Mouse (Mus musculus) neural tube, embryonic 14.5 days (tissue): ENCODE measurements at regions not wholly inside any gene's neighbourhood (a gene's known extent, or its start where the extent isn't known, plus 50 kb on each side); places are given as distances from the start of the nearest gene placed in this dataset.
"Not testable (repeated sequence)": the region's sequence is repeated elsewhere in the genome, so short reads cannot be mapped to it uniquely, and the experiment has no call there.

Source experiments
- ATAC-seq: fragments of 200-750 bp; cut with Nextera tagmentation; 2 replicates; pipeline ENCODE4 v1.8.0; 2017; ENCODE audit warnings: low read depth, mild to moderate bottlenecking, moderate TSS enrichment, moderate library complexity
- H3K27ac ChIP-seq: fragments of 300-500 bp; sonication (generic); 2 replicates; pipeline ENCODE4 v1.5.1; 2014; ENCODE audit warnings: low read depth, mild to moderate bottlenecking, control low read depth, low read length, moderate library complexity, mixed read lengths
- H3K27me3 ChIP-seq: fragments of 300-500 bp; sonication (generic); 2 replicates; pipeline ENCODE4 v1.6.1; 2014; ENCODE audit warnings: low read length; ENCODE audit not compliant: control insufficient read depth, insufficient read depth
- H3K36me3 ChIP-seq: fragments of 300-500 bp; sonication (generic); 2 replicates; pipeline ENCODE4 v1.6.1; 2014; ENCODE audit warnings: low read length, mixed read lengths; ENCODE audit not compliant: control insufficient read depth, insufficient read depth
- H3K4me1 ChIP-seq: fragments of 300-500 bp; sonication (generic); 2 replicates; pipeline ENCODE4 v1.6.1; 2014; ENCODE audit warnings: low read length; ENCODE audit not compliant: control insufficient read depth, insufficient read depth
- H3K4me2 ChIP-seq: fragments of 300-500 bp; sonication (generic); 2 replicates; pipeline ENCODE4 v1.6.1; 2014; ENCODE audit warnings: mild to moderate bottlenecking, low read depth, low read length, control low read depth
- H3K4me3 ChIP-seq: fragments of 300-500 bp; sonication (generic); 2 replicates; pipeline ENCODE4 v1.5.1; 2014; ENCODE audit warnings: low read depth, low read length, control low read depth, mixed read lengths
- H3K9ac ChIP-seq: fragments of 300-500 bp; sonication (generic); replicated peaks from 2 replicates; pipeline ENCODE4 v1.6.1; 2014; ENCODE audit warnings: low read depth, mild to moderate bottlenecking, control low read depth, low read length, mixed read lengths
- H3K9me3 ChIP-seq: fragments of 300-500 bp; sonication (generic); 2 replicates; pipeline ENCODE4 v1.6.1; 2016; ENCODE audit warnings: low read length; ENCODE audit not compliant: control insufficient read depth
- WGBS: fragments of 180-500 bp; shearing (Covaris S2); extraction: QIAGEN DNeasy Blood & Tissue Kit; methylation state at CpG from one replicate; pipeline ENCODE4 v1.1.7; 2014; 5-methylcytosine and 5-hydroxymethylcytosine counted together

DNA sequence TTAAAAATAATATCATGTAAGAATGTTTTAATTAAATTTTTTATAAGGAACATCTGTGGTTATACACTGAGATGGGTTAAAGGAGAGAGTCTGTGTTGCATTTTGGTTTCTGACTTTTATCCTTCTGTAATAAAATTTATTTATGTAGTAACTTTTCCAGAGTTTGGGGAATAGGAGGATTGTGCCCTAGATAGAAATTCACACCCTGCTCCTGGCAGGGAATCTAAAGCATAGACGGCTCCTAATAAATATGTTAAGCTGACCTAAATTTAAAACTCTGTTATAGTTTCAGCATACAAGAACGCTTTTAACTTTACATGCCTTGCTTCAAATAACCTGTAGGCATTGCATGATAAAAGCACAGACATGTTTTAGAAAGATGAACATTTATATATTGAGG is 618.7 kb upstream of the Negr1 start:
- no peak for ATAC-seq
- Histone ChIP-seq H3K36me3 (no peaks in the 10 kb centered on the region), H3K9ac (no peak overlapping the region), H3K27me3 (no peaks in the 10 kb centered on the region), H3K4me3 (no peak overlapping the region), H3K4me2 (no peak overlapping the region), H3K27ac (no peak overlapping the region), H3K4me1 (no peaks in the 10 kb centered on the region), H3K9me3 (no peaks in the 10 kb centered on the region)
- 85% methylated on average over 2 of the region's 2 CpGs for WGBS

DNA sequence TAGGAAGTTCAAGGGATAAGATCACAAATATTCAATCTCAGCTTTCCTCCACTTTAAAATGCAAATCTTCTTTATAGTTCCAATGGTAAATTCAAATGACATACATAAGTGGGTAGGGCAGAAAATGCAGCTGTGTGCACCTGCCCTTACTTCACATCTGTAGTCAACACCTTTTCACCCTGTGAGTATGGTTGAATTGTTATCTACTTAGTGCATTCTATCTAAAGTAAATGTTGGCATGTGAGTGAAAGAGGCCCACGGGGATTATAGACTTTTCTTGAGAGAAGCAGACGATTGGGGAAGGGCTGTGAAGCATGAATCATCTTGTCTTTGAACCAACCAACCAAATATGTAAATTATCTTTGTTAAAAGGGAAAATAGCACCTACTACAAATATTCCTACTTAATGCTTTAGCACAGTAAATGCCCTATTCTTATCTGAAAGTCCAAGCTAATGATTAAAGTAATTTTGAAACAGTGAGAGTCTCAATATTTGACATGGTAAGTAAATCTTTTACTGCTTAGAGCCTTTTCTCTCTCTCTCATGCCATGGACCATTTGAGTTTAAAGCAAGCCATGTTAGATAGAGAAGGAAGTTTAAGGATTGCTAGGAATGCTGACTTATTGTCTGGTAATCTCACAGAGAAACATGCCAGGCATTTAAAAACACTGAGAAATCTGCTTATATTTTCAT is 617.4 kb upstream of the Negr1 start:
- Histone ChIP-seq H3K27me3 (no peaks in the 10 kb centered on the region), H3K4me1 (no peaks in the 10 kb centered on the region), H3K9ac (no peak overlapping the region), H3K36me3 (no peaks in the 10 kb centered on the region), H3K4me2 (no peak overlapping the region), H3K9me3 (no peaks in the 10 kb centered on the region), H3K4me3 (no peak overlapping the region), H3K27ac (no peak overlapping the region)
- WGBS, result 47% methylated on average over 2 of the region's 2 CpGs
- no peak for ATAC-seq

DNA sequence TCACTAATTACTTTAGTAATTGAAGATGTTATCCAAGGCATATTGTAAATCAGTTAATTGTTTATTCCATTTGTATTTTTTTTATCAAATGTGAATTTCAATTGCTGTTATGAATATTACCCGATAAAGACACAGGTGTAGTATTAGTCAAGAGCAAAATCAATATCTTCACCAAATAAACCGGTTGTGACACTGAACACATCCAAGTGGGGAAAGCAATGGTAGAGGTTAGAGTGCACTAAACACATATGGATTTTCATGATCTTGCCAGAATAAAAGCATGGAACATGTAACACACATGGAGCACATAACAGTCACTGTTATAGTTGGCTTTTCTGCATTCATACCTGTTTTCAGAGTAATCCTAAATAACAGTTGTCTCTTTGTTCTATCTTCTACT is 616.4 kb upstream of the Negr1 start:
- no peaks in the 10 kb centered on the region for H3K4me1 ChIP-seq
- H3K27ac ChIP-seq, result no peak overlapping the region
- 95% methylated on average over 2 of the region's 2 CpGs for WGBS
- no peak for ATAC-seq
- H3K36me3 ChIP-seq, result no peaks in the 10 kb centered on the region
- H3K9ac ChIP-seq, result no peak overlapping the region
- H3K4me2 ChIP-seq, result no peak overlapping the region
- no peak overlapping the region for H3K4me3 ChIP-seq
- H3K9me3 ChIP-seq, result no peaks in the 10 kb centered on the region
- no peaks in the 10 kb centered on the region for H3K27me3 ChIP-seq

DNA sequence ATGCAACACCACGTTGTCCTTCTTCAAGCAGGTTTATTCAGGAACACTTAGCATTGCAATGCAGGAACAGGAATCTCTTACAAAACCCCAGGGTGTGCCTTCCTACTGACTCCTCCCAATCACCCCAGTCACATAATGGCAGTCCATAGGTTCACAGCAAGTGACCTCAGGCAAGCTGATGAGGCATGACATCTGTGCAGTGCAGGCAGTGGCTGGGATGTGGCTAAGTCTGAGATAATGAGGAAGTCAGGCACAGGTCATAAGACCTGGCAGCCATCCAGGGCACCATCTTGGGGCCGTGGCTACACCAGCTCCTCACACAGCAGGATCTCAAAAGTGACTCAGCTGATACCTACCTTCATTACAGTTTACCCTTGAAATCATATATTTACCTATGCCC is 599.1 kb upstream of the Negr1 start:
- H3K4me2 ChIP-seq, H3K4me3 ChIP-seq, H3K4me1 ChIP-seq, ATAC-seq, H3K27me3 ChIP-seq, H3K9ac ChIP-seq, H3K36me3 ChIP-seq, H3K27ac ChIP-seq, H3K9me3 ChIP-seq: not testable (repeated sequence)
- WGBS, result 53% methylated on average over 2 of the region's 2 CpGs

DNA sequence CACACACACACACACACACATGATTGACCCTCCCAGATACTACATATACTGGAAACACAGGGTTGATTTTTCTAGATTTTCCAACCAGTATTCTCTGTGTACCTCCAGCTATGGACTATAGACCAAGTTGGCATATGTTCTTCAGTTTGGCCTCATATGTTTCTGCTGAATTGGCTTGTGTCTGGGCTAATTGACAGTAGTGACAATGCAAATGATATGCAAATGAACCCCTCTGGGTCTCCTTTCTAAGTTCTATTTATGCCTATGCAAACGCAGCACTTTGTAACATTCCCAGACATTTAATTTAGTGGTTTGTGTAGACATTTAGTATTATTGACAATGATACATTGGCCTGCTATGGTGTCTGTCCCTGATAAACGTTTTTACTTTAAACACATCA is 582.0 kb upstream of the Negr1 start:
- H3K4me3 ChIP-seq, result no peak overlapping the region
- no peak overlapping the region for H3K9ac ChIP-seq
- WGBS, result 40% methylated on average over 2 of the region's 2 CpGs
- ATAC-seq, result peak; percentile 34; the same call in 1 of the 2 replicates
- no peak overlapping the region for H3K4me2 ChIP-seq
- no peak overlapping the region for H3K27ac ChIP-seq
- no peaks in the 10 kb centered on the region for H3K4me1 ChIP-seq
- H3K36me3 ChIP-seq, result no peaks in the 10 kb centered on the region
- H3K9me3 ChIP-seq, result no peaks in the 10 kb centered on the region
- no peaks in the 10 kb centered on the region for H3K27me3 ChIP-seq

DNA sequence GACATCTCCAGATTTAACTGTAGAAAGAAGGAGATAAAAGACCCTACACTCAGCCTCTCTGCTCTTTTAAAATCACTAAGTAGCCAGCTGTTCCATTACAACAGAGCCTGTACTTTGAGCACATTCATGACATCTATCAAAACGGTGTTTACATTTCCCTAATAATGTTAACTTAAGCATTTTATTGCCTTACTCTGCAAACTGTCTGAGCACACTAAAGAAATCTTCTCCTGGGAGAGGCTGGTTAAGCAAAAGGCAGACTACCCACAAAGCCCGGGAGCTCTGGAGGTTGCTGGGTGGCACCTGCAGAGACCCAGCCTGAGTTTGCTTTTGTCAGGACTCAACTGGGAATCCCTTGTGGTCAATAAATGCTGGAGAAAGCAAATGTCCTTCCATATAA is 567.5 kb upstream of the Negr1 start:
- H3K4me1 ChIP-seq, result no peaks in the 10 kb centered on the region
- no peak for ATAC-seq
- H3K9me3 ChIP-seq, result no peaks in the 10 kb centered on the region
- no peak overlapping the region for H3K9ac ChIP-seq
- no peak overlapping the region for H3K4me3 ChIP-seq
- H3K36me3 ChIP-seq, result no peaks in the 10 kb centered on the region
- 18% methylated on average over 2 of the region's 2 CpGs for WGBS
- no peaks in the 10 kb centered on the region for H3K27me3 ChIP-seq
- no peak overlapping the region for H3K27ac ChIP-seq
- no peak overlapping the region for H3K4me2 ChIP-seq

DNA sequence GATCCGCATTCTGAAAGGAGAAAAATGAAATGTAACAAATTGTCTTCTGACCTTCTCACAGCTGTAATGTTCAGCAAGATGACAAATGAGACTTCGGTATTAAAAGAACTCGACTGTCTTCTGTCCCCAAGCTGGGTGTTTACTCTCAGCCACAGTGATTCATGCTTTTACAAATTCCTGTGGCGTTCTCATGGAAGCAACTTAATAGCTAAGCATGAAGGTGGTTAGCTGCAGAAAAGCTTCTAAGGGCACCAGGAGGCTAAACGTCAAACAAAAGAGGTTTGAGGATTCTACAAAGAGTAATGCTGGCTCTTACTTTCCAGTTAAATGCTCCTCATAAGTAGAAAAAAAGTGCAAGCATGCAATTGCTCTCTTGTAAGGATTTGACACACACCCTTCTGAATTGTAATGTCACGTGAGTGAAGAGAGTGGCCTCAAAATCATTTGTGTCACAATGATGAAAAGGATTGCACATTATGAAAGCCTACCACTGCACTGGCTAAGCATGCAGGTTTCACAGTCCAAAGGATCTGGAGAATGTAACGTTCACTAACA is 543.8 kb upstream of the Negr1 start:
- Histone ChIP-seq H3K36me3 (no peaks in the 10 kb centered on the region), H3K9me3 (no peaks in the 10 kb centered on the region), H3K4me2 (no peak overlapping the region), H3K9ac (no peak overlapping the region), H3K27ac (no peak overlapping the region), H3K4me3 (no peak overlapping the region), H3K4me1 (no peaks in the 10 kb centered on the region), H3K27me3 (no peaks in the 10 kb centered on the region)
- no peak for ATAC-seq
- WGBS, result 28% methylated on average over 7 of the region's 7 CpGs

DNA sequence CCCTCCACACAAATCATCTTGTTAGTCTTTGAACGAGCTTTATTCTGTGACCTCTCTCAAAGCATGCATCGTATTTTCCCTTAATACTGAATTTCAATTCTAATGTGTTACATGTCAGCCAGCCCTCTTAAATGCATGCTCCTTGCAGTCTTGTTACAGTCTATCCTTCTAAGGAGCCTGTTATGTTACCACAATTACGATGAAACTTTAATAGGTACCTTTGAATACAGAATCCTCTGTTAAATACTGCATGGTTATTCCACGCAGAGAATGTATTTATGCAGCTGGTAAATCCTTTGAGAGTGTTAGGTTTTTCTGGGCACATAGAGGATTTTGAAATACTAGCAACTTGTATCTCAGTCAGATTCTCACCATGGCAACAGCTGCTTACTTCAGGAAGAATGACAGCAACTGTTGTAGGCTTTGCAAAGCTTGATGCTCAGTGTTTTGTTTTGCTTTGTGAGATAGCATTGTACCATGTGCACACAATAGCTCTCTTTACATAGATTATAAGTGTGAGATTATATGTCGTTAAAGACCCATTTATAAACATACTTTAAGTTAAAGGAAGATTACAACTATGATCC is 532.9 kb upstream of the Negr1 start:
- ATAC-seq, result no peak
- Histone ChIP-seq H3K27me3 (no peaks in the 10 kb centered on the region), H3K4me2 (no peak overlapping the region), H3K9ac (no peak overlapping the region), H3K4me3 (no peak overlapping the region), H3K36me3 (no peaks in the 10 kb centered on the region), H3K4me1 (no peaks in the 10 kb centered on the region), H3K9me3 (no peaks in the 10 kb centered on the region), H3K27ac (no peak overlapping the region)
- 66% methylated on average over 5 of the region's 5 CpGs for WGBS

DNA sequence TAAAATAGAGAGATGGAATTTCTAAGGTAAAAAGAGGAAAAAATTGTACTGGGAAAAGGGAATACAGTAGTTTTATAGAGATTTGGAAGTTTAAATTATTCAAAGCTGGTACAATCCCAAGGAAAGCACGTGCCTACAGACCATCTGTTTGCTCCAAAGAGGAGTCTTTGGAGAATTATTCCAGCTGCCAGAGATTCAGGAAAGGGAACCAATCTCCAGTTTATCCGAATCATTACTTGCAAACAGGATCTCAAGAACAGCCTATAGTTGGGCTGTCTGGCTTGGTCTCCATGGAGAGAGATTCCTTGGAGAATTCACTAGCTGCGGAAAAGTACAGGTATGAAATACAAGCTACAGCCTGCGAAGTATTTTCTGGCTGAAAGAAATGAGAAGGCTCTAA is 491.3 kb upstream of the Negr1 start:
- H3K36me3 ChIP-seq, result no peaks in the 10 kb centered on the region
- H3K4me2 ChIP-seq, result no peak overlapping the region
- no peak overlapping the region for H3K9ac ChIP-seq
- H3K27me3 ChIP-seq, result no peaks in the 10 kb centered on the region
- H3K4me3 ChIP-seq, result no peak overlapping the region
- no peak for ATAC-seq
- H3K9me3 ChIP-seq, result no peaks in the 10 kb centered on the region
- WGBS, result 80% methylated on average over 4 of the region's 4 CpGs
- no peaks in the 10 kb centered on the region for H3K4me1 ChIP-seq
- H3K27ac ChIP-seq, result no peak overlapping the region
